Mouse (Mus musculus): Measurements from ENCODE around the gene Pitpnm1. TPM values are rescaled to one million over a fixed set of nuclear protein-coding genes. Genes with fewer than 3 reads are reported as not detected.

The Pitpnm1 gene
- polyA plus RNA-seq, 1 experiment from 2014 or later: 26.2 TPM

GRCm38 (mm10) chr19:4072706-4073424, 26.9 kb upstream of the Pitpnm1 start:
- Histone ChIP-seq H3K9me3 (no peaks in the 10 kb centered on the region), H3K4me1 (no peaks in the 10 kb centered on the region), H3K9ac (no peak overlapping the region), H3K4me2 (replicated peaks) (no peak overlapping the region), H3K27ac (no peak overlapping the region), H3K4me3 (no peak overlapping the region), H3K36me3 (no peaks in the 10 kb centered on the region), H3K27me3 (replicated peaks) (no peaks in the 10 kb centered on the region)
- ATAC-seq (ENCODE audit: low FRiP score, low read depth): no peak
- WGBS: 72% methylated on average over 6 of the region's 6 CpGs

- Histone ChIP-seq H3K27me3 (replicated peaks) (no peaks in the 10 kb centered on the region), H3K36me3 (no peaks in the 10 kb centered on the region), H3K9ac (no peak overlapping the region), H3K4me2 (replicated peaks) (no peak overlapping the region), H3K4me1 (no peaks in the 10 kb centered on the region), H3K4me3 (no peak overlapping the region), H3K27ac (no peak overlapping the region), H3K9me3 (no peaks in the 10 kb centered on the region)
- ATAC-seq (ENCODE audit: low FRiP score, low read depth): no peak
- WGBS: 88% methylated on average over 1 of the region's 1 CpGs
These were observed 24.3 kb upstream of the Pitpnm1 start for GRCm38 (mm10) chr19:4075531-4075930.

- no peak for ATAC-seq (ENCODE audit: low FRiP score, low read depth)
- H3K9ac ChIP-seq: no peak overlapping the region
- no peak overlapping the region for H3K27ac ChIP-seq
- no peaks in the 10 kb centered on the region; the same call in 1 of the 2 replicates for H3K27me3 ChIP-seq (replicated peaks)
- H3K36me3 ChIP-seq: no peaks in the 10 kb centered on the region
- H3K9me3 ChIP-seq: no peaks in the 10 kb centered on the region
- H3K4me2 ChIP-seq (replicated peaks): no peak overlapping the region
- no peak overlapping the region for H3K4me3 ChIP-seq
- H3K4me1 ChIP-seq: no peaks in the 10 kb centered on the region
- WGBS: 79% methylated on average over 1 of the region's 1 CpGs
These were observed 20.2 kb upstream of the Pitpnm1 start for GRCm38 (mm10) chr19:4079594-4079993.

- Histone ChIP-seq H3K27me3 (replicated peaks) (no peaks in the 10 kb centered on the region; the same call in 1 of the 2 replicates), H3K4me2 (replicated peaks) (no peak overlapping the region), H3K4me1 (no peaks in the 10 kb centered on the region), H3K9me3 (no peaks in the 10 kb centered on the region), H3K36me3 (no peaks in the 10 kb centered on the region), H3K9ac (no peak overlapping the region), H3K27ac (no peak overlapping the region), H3K4me3 (no peak overlapping the region)
- WGBS: 69% methylated on average over 8 of the region's 8 CpGs
- no peak for ATAC-seq (ENCODE audit: low FRiP score, low read depth)
These were observed 19.2 kb upstream of the Pitpnm1 start for GRCm38 (mm10) chr19:4080511-4081009.

GRCm38 (mm10) chr19:4081394-4081793, 18.4 kb upstream of the Pitpnm1 start, which contains the start of gene Cabp2:
Gene Cabp2 (plus strand): TSS chr19:4081578.
- Histone ChIP-seq H3K27ac (no peak within 1 kb of the TSS), H3K36me3 (no peaks in the 10 kb centered on the region), H3K4me1 (no peaks in the 10 kb centered on the region), H3K9ac (no peak within 1 kb of the TSS), H3K4me3 (no peak within 1 kb of the TSS), H3K9me3 (no peaks in the 10 kb centered on the region), H3K4me2 (replicated peaks) (no peak within 1 kb of the TSS), H3K27me3 (replicated peaks) (no peaks in the 10 kb centered on the region; the same call in 1 of the 2 replicates)
- 58% methylated on average over 3 of the region's 3 CpGs for WGBS
- ATAC-seq (ENCODE audit: low FRiP score, low read depth): no peak

- no peaks in the 10 kb centered on the region for H3K9me3 ChIP-seq
- H3K27ac ChIP-seq: no peak overlapping the region
- H3K4me2 ChIP-seq (replicated peaks): no peak overlapping the region
- no peak overlapping the region for H3K9ac ChIP-seq
- H3K4me3 ChIP-seq: no peak overlapping the region
- no peak for ATAC-seq (ENCODE audit: low FRiP score, low read depth)
- 87% methylated on average over 11 of the region's 11 CpGs for WGBS
- H3K36me3 ChIP-seq: no peaks in the 10 kb centered on the region
- H3K27me3 ChIP-seq (replicated peaks): no peaks in the 10 kb centered on the region; the same call in 1 of the 2 replicates
- no peaks in the 10 kb centered on the region for H3K4me1 ChIP-seq
These were observed 17.4 kb upstream of the Pitpnm1 start for GRCm38 (mm10) chr19:4082219-4082965.

GRCm38 (mm10) chr19:4083316-4083715, 16.5 kb upstream of the Pitpnm1 start:
- Histone ChIP-seq H3K27ac (no peak overlapping the region), H3K36me3 (no peaks in the 10 kb centered on the region), H3K4me2 (replicated peaks) (no peak overlapping the region), H3K4me1 (no peaks in the 10 kb centered on the region), H3K4me3 (no peak overlapping the region), H3K27me3 (replicated peaks) (no peaks in the 10 kb centered on the region; the same call in 1 of the 2 replicates), H3K9ac (no peak overlapping the region), H3K9me3 (no peaks in the 10 kb centered on the region)
- no peak for ATAC-seq (ENCODE audit: low FRiP score, low read depth)
- WGBS: 85% methylated on average over 7 of the region's 7 CpGs

- Histone ChIP-seq H3K36me3 (no peaks in the 10 kb centered on the region), H3K27ac (no peak overlapping the region), H3K9ac (no peak overlapping the region), H3K4me1 (no peaks in the 10 kb centered on the region), H3K9me3 (no peaks in the 10 kb centered on the region), H3K4me3 (no peak overlapping the region), H3K4me2 (replicated peaks) (no peak overlapping the region), H3K27me3 (replicated peaks) (no peaks in the 10 kb centered on the region; the same call in 1 of the 2 replicates)
- 29% methylated on average over 8 of the region's 8 CpGs for WGBS
- no peak for ATAC-seq (ENCODE audit: low FRiP score, low read depth)
These were observed 16.0 kb upstream of the Pitpnm1 start for GRCm38 (mm10) chr19:4083826-4084225.

GRCm38 (mm10) chr19:4084984-4085383, 14.8 kb upstream of the Pitpnm1 start:
- Histone ChIP-seq H3K27me3 (replicated peaks) (no peaks in the 10 kb centered on the region; the same call in 1 of the 2 replicates), H3K4me2 (replicated peaks) (no peak overlapping the region), H3K4me1 (no peaks in the 10 kb centered on the region), H3K27ac (no peak overlapping the region), H3K36me3 (no peaks in the 10 kb centered on the region), H3K9ac (no peak overlapping the region), H3K4me3 (no peak overlapping the region), H3K9me3 (no peaks in the 10 kb centered on the region)
- WGBS: 93% methylated on average over 1 of the region's 1 CpGs
- no peak for ATAC-seq (ENCODE audit: low FRiP score, low read depth)

- Histone ChIP-seq H3K27me3 (replicated peaks) (no peaks in the 10 kb centered on the region; the same call in 1 of the 2 replicates), H3K9me3 (no peaks in the 10 kb centered on the region), H3K27ac (no peak overlapping the region), H3K4me3 (no peak overlapping the region), H3K4me1 (no peaks in the 10 kb centered on the region), H3K4me2 (replicated peaks) (no peak overlapping the region), H3K36me3 (no peaks in the 10 kb centered on the region), H3K9ac (no peak overlapping the region)
- ATAC-seq (ENCODE audit: low FRiP score, low read depth): no peak
- WGBS: 94% methylated on average over 15 of the region's 15 CpGs
These were observed 13.6 kb upstream of the Pitpnm1 start for GRCm38 (mm10) chr19:4086156-4086555.

GRCm38 (mm10) chr19:4087090-4087489, 12.7 kb upstream of the Pitpnm1 start:
- ATAC-seq (ENCODE audit: low FRiP score, low read depth): no peak

GRCm38 (mm10) chr19:4088146-4088545, 11.7 kb upstream of the Pitpnm1 start:
- Histone ChIP-seq H3K27ac (no peak overlapping the region), H3K27me3 (replicated peaks) (no peaks in the 10 kb centered on the region; the same call in 1 of the 2 replicates), H3K4me3 (no peak overlapping the region), H3K4me2 (replicated peaks) (no peak overlapping the region), H3K9ac (no peak overlapping the region), H3K4me1 (no peaks in the 10 kb centered on the region), H3K36me3 (no peaks in the 10 kb centered on the region), H3K9me3 (no peaks in the 10 kb centered on the region)
- 56% methylated on average over 5 of the region's 5 CpGs for WGBS
- no peak for ATAC-seq (ENCODE audit: low FRiP score, low read depth)

More at GRCm38 (mm10) chr19:4087090-4087489, 12.7 kb upstream of the Pitpnm1 start:
- Histone ChIP-seq H3K9ac (no peak overlapping the region), H3K27me3 (replicated peaks) (no peaks in the 10 kb centered on the region; the same call in 1 of the 2 replicates), H3K4me3 (no peak overlapping the region), H3K36me3 (no peaks in the 10 kb centered on the region), H3K9me3 (no peaks in the 10 kb centered on the region), H3K27ac (no peak overlapping the region), H3K4me2 (replicated peaks) (no peak overlapping the region), H3K4me1 (no peaks in the 10 kb centered on the region)
- WGBS: 88% methylated on average over 5 of the region's 5 CpGs

All from neural tube, embryonic 12.5 days (tissue).